Mouse (Mus musculus) neural tube, embryonic 15.5 days (tissue): ENCODE results near the gene Nipsnap2. TPM values are rescaled to one million over a fixed set of nuclear protein-coding genes. Genes with fewer than 3 reads are reported as not detected.
"Not testable (repeated sequence)": the region's sequence is repeated elsewhere in the genome, so short reads cannot be mapped to it uniquely, and the experiment has no call there.

Experiments used
- ATAC-seq: fragments of 200-750 bp; cut with Nextera tagmentation; 2 replicates; pipeline ENCODE4 v1.8.0; 2017; ENCODE audit warnings: mild to moderate bottlenecking, moderate TSS enrichment, moderate library complexity; ENCODE audit not compliant: low FRiP score
- H3K27ac ChIP-seq: fragments of 300-500 bp; sonication (generic); replicated peaks from 2 replicates; pipeline ENCODE4 v1.5.1; 2015; ENCODE audit warnings: mild to moderate bottlenecking, inconsistent platforms
- H3K27me3 ChIP-seq: fragments of 300-500 bp; sonication (generic); replicated peaks from 2 replicates; pipeline ENCODE4 v1.6.1; 2015; ENCODE audit warnings: inconsistent platforms
- H3K36me3 ChIP-seq: fragments of 300-500 bp; sonication (generic); 2 replicates; pipeline ENCODE4 v1.6.1; 2015; ENCODE audit warnings: inconsistent platforms
- H3K4me1 ChIP-seq: fragments of 300-500 bp; sonication (generic); 2 replicates; pipeline ENCODE4 v1.6.1; 2015; ENCODE audit warnings: inconsistent platforms
- H3K4me2 ChIP-seq: fragments of 300-500 bp; sonication (generic); 2 replicates; pipeline ENCODE4 v1.6.1; 2015; ENCODE audit warnings: inconsistent platforms, mild to moderate bottlenecking, moderate library complexity
- H3K4me3 ChIP-seq: fragments of 300-500 bp; sonication (generic); replicated peaks from 2 replicates; pipeline ENCODE4 v1.5.1; 2015; ENCODE audit warnings: mild to moderate bottlenecking, inconsistent platforms
- H3K9ac ChIP-seq: fragments of 300-500 bp; sonication (generic); replicated peaks from 2 replicates; pipeline ENCODE4 v1.6.1; 2015; ENCODE audit warnings: mild to moderate bottlenecking, inconsistent platforms
- H3K9me3 ChIP-seq: fragments of 300-500 bp; sonication (generic); replicated peaks from 2 replicates; pipeline ENCODE4 v1.6.1; 2016; ENCODE audit warnings: inconsistent platforms
- WGBS: fragments of 180-500 bp; shearing (Covaris S2); methylation state at CpG from one replicate; pipeline ENCODE4 v1.1.7; 2015; ENCODE audit warnings: mixed read lengths; 5-methylcytosine and 5-hydroxymethylcytosine counted together
- polyA plus RNA-seq: library from polyadenylated mRNA; unstranded; fragments of >200 nt; fragmentation: Nextera tagmentation; extraction: Ambion mirVana; gene quantifications from 2 replicates; pipeline ENCODE4 v1.2.1, GENCODE M21; 2015

Gene Nipsnap2
- polyA plus RNA-seq, 1 experiment from 2014 or later = 95.7 TPM

GRCm38 (mm10) chr5:129786818-129787790 lies 62.2 kb downstream of the Nipsnap2 start, which contains the start of gene Psph:
TSS of gene Psph (minus strand) at chr5:129787449.
- H3K9ac ChIP-seq = peak within 1 kb of the TSS; percentile 82
- peaks cover 34% of the 10 kb centered on the region for H3K36me3 ChIP-seq
- ATAC-seq = peak; percentile 99
- WGBS = under 1% methylated on average over 73 of the region's 73 CpGs
- H3K4me3 ChIP-seq = peak within 1 kb of the TSS; percentile 78
- no peaks in the 10 kb centered on the region for H3K9me3 ChIP-seq
- H3K4me1 ChIP-seq = peaks cover 29% of the 10 kb centered on the region
- H3K27me3 ChIP-seq = no peaks in the 10 kb centered on the region
- H3K4me2 ChIP-seq = peak within 1 kb of the TSS; percentile 79
- peak within 1 kb of the TSS; percentile 99 for H3K27ac ChIP-seq

DNA sequence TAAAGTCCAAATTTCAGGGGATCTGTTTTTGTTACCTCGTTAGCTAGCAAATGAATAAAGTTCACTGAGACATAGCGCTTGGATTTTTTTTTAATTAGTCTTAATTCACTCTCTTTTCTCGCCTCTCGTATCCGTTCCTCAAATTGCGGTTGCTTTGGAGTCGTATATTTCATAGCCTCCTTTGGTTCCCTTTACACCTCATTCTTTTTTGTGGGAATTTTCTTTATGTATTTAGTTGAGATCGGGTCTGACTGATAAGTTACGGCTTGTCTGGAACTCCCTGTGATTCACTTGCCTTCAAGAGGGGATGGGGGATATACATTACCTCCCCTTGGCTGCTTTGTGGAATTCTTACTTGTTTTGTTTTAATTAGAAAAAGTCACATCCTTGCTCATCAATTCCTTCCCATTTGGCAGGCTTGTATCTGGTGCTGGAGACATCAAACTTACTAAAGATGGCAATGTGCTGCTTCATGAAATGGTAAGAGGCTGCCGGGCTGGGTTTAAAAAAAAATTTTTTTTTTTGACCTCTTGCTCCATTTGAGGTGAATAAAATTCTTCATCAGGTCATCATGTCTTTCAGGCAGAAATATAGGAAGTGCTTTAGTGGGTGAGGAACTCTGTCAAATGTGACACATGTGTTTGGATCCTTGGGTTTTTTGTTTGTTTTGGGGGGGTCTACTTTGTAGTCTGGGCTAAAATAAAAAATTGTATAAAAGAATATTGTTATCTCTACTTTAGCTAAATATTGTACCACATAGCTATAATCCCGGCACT lies 63.1 kb downstream of the Nipsnap2 start:
- Histone ChIP-seq H3K9me3 (no peaks in the 10 kb centered on the region), H3K9ac (peak overlapping the region; percentile 82), H3K4me2 (peak overlapping the region; percentile 79), H3K36me3 (peaks cover 43% of the 10 kb centered on the region), H3K27ac (peak overlapping the region; percentile 86), H3K4me1 (peaks cover 29% of the 10 kb centered on the region), H3K27me3 (no peaks in the 10 kb centered on the region), H3K4me3 (peak overlapping the region; percentile 78)
- no peak for ATAC-seq
- 13% methylated on average over 11 of the region's 11 CpGs for WGBS

DNA sequence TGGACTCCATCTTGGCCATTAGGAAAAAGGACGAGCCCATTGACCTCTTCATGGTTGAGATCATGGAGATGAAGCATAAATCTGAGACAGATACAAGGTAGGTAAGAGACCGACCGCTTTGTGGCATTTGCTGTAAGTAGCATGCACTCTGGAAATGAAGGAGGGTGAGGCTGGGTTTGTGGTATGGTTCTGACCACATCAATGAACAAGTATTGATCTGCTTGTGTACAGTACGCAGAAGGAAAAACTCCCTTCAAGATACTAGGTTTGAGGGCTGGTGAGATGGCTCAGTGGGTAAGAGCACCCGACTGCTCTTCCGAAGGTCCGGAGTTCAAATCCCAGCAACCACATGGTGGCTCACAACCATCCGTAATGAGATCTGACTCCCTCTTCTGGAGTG lies 65.7 kb downstream of the Nipsnap2 start:
- not testable (repeated sequence) for H3K4me2 ChIP-seq, H3K27ac ChIP-seq, H3K9ac ChIP-seq, H3K27me3 ChIP-seq, ATAC-seq, H3K4me3 ChIP-seq, H3K9me3 ChIP-seq
- 91% methylated on average over 7 of the region's 8 CpGs for WGBS
- peaks cover 58% of the 10 kb centered on the region for H3K36me3 ChIP-seq
- H3K4me1 ChIP-seq = peaks cover 29% of the 10 kb centered on the region

Other genes with a start within 250 kb of the Nipsnap2 start
- 44.9 and 49.7 TPM in 2 replicates for gene Sfswap, start 223.8 kb upstream of the Nipsnap2 start, polyA plus RNA-seq
- 10.1 and 12.0 TPM in 2 replicates for gene Mmp17, start 140.9 kb upstream of the Nipsnap2 start, polyA plus RNA-seq
- 6.5 and 6.6 TPM in 2 replicates for gene Zfp11, start 55.0 kb upstream of the Nipsnap2 start, polyA plus RNA-seq
- gene Sept14, start 16.6 kb upstream of the Nipsnap2 start, polyA plus RNA-seq = not detected in 2 replicates
- 169 and 174 TPM in 2 replicates for gene Mrps17, start 9.6 kb upstream of the Nipsnap2 start, polyA plus RNA-seq
- gene Psph, start 62.4 kb downstream of the Nipsnap2 start, polyA plus RNA-seq = 33.9 and 35.0 TPM in 2 replicates
- gene Sumf2, start 121.9 kb downstream of the Nipsnap2 start, polyA plus RNA-seq = 28.0 and 32.4 TPM in 2 replicates
- 743 and 777 TPM in 2 replicates for gene Chchd2, start 162.4 kb downstream of the Nipsnap2 start, polyA plus RNA-seq
- 11.1 and 13.0 TPM in 2 replicates for gene Zbed5, start 170.7 kb downstream of the Nipsnap2 start, polyA plus RNA-seq
- 0.95 and 1.3 TPM in 2 replicates for gene Phkg1, start 173.5 kb downstream of the Nipsnap2 start, polyA plus RNA-seq
- 2.6 and 4.3 TPM in 2 replicates for gene Nupr1l, start 183.5 kb downstream of the Nipsnap2 start, polyA plus RNA-seq
- gene Vkorc1l1, start 216.9 kb downstream of the Nipsnap2 start, polyA plus RNA-seq = 28.9 and 30.5 TPM in 2 replicates